Mouse (Mus musculus) lung, embryonic 14.5 days (tissue): ENCODE measurements around the gene Tgfbi. TPM values are rescaled to one million over a fixed set of nuclear protein-coding genes. Genes with fewer than 3 reads are reported as not detected.

Experiments used
- ATAC-seq: fragments of 200-750 bp; cut with Nextera tagmentation; 2 replicates; pipeline ENCODE4 v1.8.0; 2017; ENCODE audit warnings: mild to moderate bottlenecking, moderate TSS enrichment, moderate library complexity; ENCODE audit not compliant: insufficient read depth
- DNase-seq: peaks from one replicate; pipeline ENCODE4 v3.0.0-alpha.2; 2015
- H3K27ac ChIP-seq: fragments of 300-500 bp; sonication (generic); 2 replicates; pipeline ENCODE4 v1.5.1; 2014; ENCODE audit warnings: low read depth, mild to moderate bottlenecking, moderate library complexity
- H3K27me3 ChIP-seq: fragments of 300-500 bp; sonication (generic); 2 replicates; pipeline ENCODE4 v1.6.1; 2014; ENCODE audit warnings: low read length, control low read depth; ENCODE audit not compliant: insufficient read depth
- H3K36me3 ChIP-seq: fragments of 300-500 bp; sonication (generic); 2 replicates; pipeline ENCODE4 v1.6.1; 2014; ENCODE audit warnings: control low read depth; ENCODE audit not compliant: insufficient read depth
- H3K4me1 ChIP-seq: fragments of 300-500 bp; sonication (generic); 2 replicates; pipeline ENCODE4 v1.6.1; 2014; ENCODE audit warnings: antibody characterized with exemption, control low read depth; ENCODE audit not compliant: insufficient read depth
- H3K4me2 ChIP-seq: fragments of 300-500 bp; sonication (generic); 2 replicates; pipeline ENCODE4 v1.6.1; 2014; ENCODE audit warnings: mild to moderate bottlenecking
- H3K4me3 ChIP-seq: fragments of 300-500 bp; sonication (generic); 2 replicates; pipeline ENCODE4 v1.5.1; 2014; ENCODE audit warnings: low read depth, low read length
- H3K9ac ChIP-seq: fragments of 300-500 bp; sonication (generic); 2 replicates; pipeline ENCODE4 v1.6.1; 2014
- H3K9me3 ChIP-seq: fragments of 300-500 bp; sonication (generic); 2 replicates; pipeline ENCODE4 v1.6.1; 2016; ENCODE audit warnings: low read depth, low read length, control low read depth
- CTCF ChIP-seq: IDR thresholded peaks from 2 replicates; pipeline ENCODE4 v1.5.1; 2016; ENCODE audit warnings: antibody characterized with exemption, low read depth
- WGBS: fragments of 180-500 bp; shearing (Covaris S2); extraction: QIAGEN DNeasy Blood & Tissue Kit; methylation state at CpG from one replicate; pipeline ENCODE4 v1.1.7; 2014; 5-methylcytosine and 5-hydroxymethylcytosine counted together
- polyA plus RNA-seq: library from polyadenylated mRNA; unstranded; fragments of >200 nt; fragmentation: Nextera tagmentation; extraction: Ambion mirVana; gene quantifications from 2 replicates; pipeline ENCODE4 v1.2.1, GENCODE M21; 2014

The Tgfbi gene
- polyA plus RNA-seq, 1 experiment from 2014 or later: 171 TPM

- H3K4me3 ChIP-seq: no peak overlapping the region
- no peak overlapping the region for H3K9ac ChIP-seq
- no peak for DNase-seq
- 0 out of 2 replicates have a peak overlapping the region, but pooled peaks have one; percentile 16 for H3K4me2 ChIP-seq
- no peaks in the 10 kb centered on the region for H3K9me3 ChIP-seq
- no peak for ATAC-seq
- peak overlapping the region; percentile 81 for H3K27ac ChIP-seq
- 71% methylated on average over 4 of the region's 4 CpGs for whole genome bisulfite sequencing
- H3K36me3 ChIP-seq: no peaks in the 10 kb centered on the region
- TF ChIP-seq CTCF: no peak
- H3K27me3 ChIP-seq: no peaks in the 10 kb centered on the region
- peaks cover 80% of the 10 kb centered on the region for H3K4me1 ChIP-seq
Measured at GRCm38 (mm10) chr13:56597296-56597695, 12.0 kb upstream of the Tgfbi start.

GRCm38 (mm10) chr13:56597831-56598612, 11.3 kb upstream of the Tgfbi start:
- H3K4me1 ChIP-seq: peaks cover 76% of the 10 kb centered on the region
- peak overlapping the region; percentile 5; the same call in 1 of the 2 replicates for H3K27ac ChIP-seq
- DNase-seq: peak; percentile 96
- peak; percentile 71 for ATAC-seq
- WGBS: 31% methylated on average over 12 of the region's 12 CpGs
- no peak overlapping the region for H3K9ac ChIP-seq
- H3K36me3 ChIP-seq: no peaks in the 10 kb centered on the region
- no peak for TF ChIP-seq CTCF
- H3K9me3 ChIP-seq: no peaks in the 10 kb centered on the region
- no peak overlapping the region for H3K4me2 ChIP-seq
- H3K4me3 ChIP-seq: no peak overlapping the region
- no peaks in the 10 kb centered on the region for H3K27me3 ChIP-seq

- H3K9ac ChIP-seq: no peak overlapping the region
- no peak overlapping the region for H3K4me3 ChIP-seq
- peaks cover 63% of the 10 kb centered on the region for H3K4me1 ChIP-seq
- no peaks in the 10 kb centered on the region for H3K36me3 ChIP-seq
- H3K27me3 ChIP-seq: no peaks in the 10 kb centered on the region
- no peak overlapping the region for H3K4me2 ChIP-seq
- no peaks in the 10 kb centered on the region for H3K9me3 ChIP-seq
- WGBS: 90% methylated on average over 2 of the region's 2 CpGs
- TF ChIP-seq CTCF: no peak
- no peak for ATAC-seq
- peak overlapping the region; percentile 86 for H3K27ac ChIP-seq
- no peak for DNase-seq
Measured at GRCm38 (mm10) chr13:56599511-56599910, 9.8 kb upstream of the Tgfbi start.

GRCm38 (mm10) chr13:56600216-56600890, 9.0 kb upstream of the Tgfbi start:
- no peak overlapping the region for H3K4me2 ChIP-seq
- H3K36me3 ChIP-seq: no peaks in the 10 kb centered on the region
- 28% methylated on average over 10 of the region's 10 CpGs for WGBS
- peak; percentile 76 for ATAC-seq
- H3K4me1 ChIP-seq: peaks cover 58% of the 10 kb centered on the region
- H3K4me3 ChIP-seq: no peak overlapping the region
- peak; percentile 94 for DNase-seq
- no peak for TF ChIP-seq CTCF
- H3K9me3 ChIP-seq: no peaks in the 10 kb centered on the region
- H3K27ac ChIP-seq: peak overlapping the region; percentile 86
- no peaks in the 10 kb centered on the region for H3K27me3 ChIP-seq
- H3K9ac ChIP-seq: no peak overlapping the region

GRCm38 (mm10) chr13:56601199-56601598, 8.1 kb upstream of the Tgfbi start:
- peaks cover 49% of the 10 kb centered on the region for H3K4me1 ChIP-seq
- TF ChIP-seq CTCF: no peak
- no peak overlapping the region for H3K4me2 ChIP-seq
- DNase-seq (peak; percentile 72), ATAC-seq (peak; percentile 29; the same call in 1 of the 2 replicates)
- no peaks in the 10 kb centered on the region for H3K27me3 ChIP-seq
- H3K27ac ChIP-seq: peak overlapping the region; percentile 86
- no peaks in the 10 kb centered on the region for H3K9me3 ChIP-seq
- no peak overlapping the region for H3K4me3 ChIP-seq
- 0 out of 2 replicates have a peak overlapping the region, but pooled peaks have one; percentile 25 for H3K9ac ChIP-seq
- no peaks in the 10 kb centered on the region for H3K36me3 ChIP-seq
- 17% methylated on average over 11 of the region's 11 CpGs for WGBS

- H3K27me3 ChIP-seq: no peaks in the 10 kb centered on the region
- ATAC-seq (no peak), DNase-seq (no peak)
- no peak overlapping the region for H3K27ac ChIP-seq
- H3K4me2 ChIP-seq: no peak overlapping the region
- TF ChIP-seq CTCF: no peak
- no peak overlapping the region for H3K4me3 ChIP-seq
- H3K9ac ChIP-seq: no peak overlapping the region
- peaks cover 33% of the 10 kb centered on the region for H3K4me1 ChIP-seq
- no peaks in the 10 kb centered on the region for H3K36me3 ChIP-seq
- no peaks in the 10 kb centered on the region for H3K9me3 ChIP-seq
- WGBS: 88% methylated on average over 9 of the region's 9 CpGs
Measured at GRCm38 (mm10) chr13:56605503-56605902, 3.8 kb upstream of the Tgfbi start.

- Histone ChIP-seq H3K4me3 (no peak overlapping the region), H3K27me3 (no peaks in the 10 kb centered on the region), H3K9me3 (no peaks in the 10 kb centered on the region), H3K4me1 (peaks cover 26% of the 10 kb centered on the region), H3K27ac (peak overlapping the region; percentile 82), H3K9ac (no peak overlapping the region), H3K4me2 (peak overlapping the region; percentile 14; the same call in 1 of the 2 replicates), H3K36me3 (no peaks in the 10 kb centered on the region)
- WGBS: 38% methylated on average over 11 of the region's 11 CpGs
- no peak for TF ChIP-seq CTCF
- ATAC-seq: no peak
- DNase-seq: peak; percentile 68
Measured at GRCm38 (mm10) chr13:56606724-56607123, 2.6 kb upstream of the Tgfbi start.
